Mouse (Mus musculus): ENCODE measurements around the gene 1810030O07Rik. TPM values are rescaled to one million over a fixed set of nuclear protein-coding genes. Genes with fewer than 3 reads are reported as not detected.

The 1810030O07Rik gene
- total and polyA plus RNA-seq, 3 experiments, result 31.4 to 216 (median 32.3) TPM

DNA sequence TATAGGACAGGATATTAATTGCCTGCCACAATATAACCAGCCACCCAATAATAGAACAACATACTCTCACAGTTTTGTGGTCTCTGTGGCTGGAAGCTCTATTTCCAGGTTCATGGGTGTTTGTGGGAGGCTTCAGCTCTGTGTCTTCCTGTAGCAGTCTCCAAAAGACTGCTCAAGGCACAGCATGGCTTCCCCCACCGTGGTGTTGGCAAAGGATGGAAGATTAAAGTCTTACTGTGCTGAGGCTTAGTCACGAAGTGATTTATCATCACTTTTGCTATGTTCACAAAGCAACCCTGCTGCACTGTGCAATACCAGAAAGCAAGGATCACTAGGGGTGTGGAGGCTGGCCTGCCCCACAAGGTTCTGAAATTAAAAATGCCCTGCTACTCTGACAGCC, 19.6 kb downstream of the 1810030O07Rik start:
- Histone ChIP-seq H3K36me3 (ENCODE audit: control insufficient read depth in 1 of 2, insufficient read depth in 2 of 2, low read length in 2 of 2) (peaks cover 0 to 5% of the 10 kb centered on the region in 2 experiments; a peak in 2 of 4 replicates), H3K9ac (ENCODE audit: control insufficient read depth, low read depth, low read length, poor library complexity, severe bottlenecking) (no peak overlapping the region), H3K27me3 (ENCODE audit: control insufficient read depth in 1 of 2, insufficient read depth in 2 of 2, low read length in 2 of 2) (no peaks in the 10 kb centered on the region), H3K4me1 (ENCODE audit: control insufficient read depth in 1 of 2, insufficient read depth in 2 of 2, low read length in 2 of 2) (no peaks in the 10 kb centered on the region), H3K79me2 (ENCODE audit: control insufficient read depth, insufficient read depth, low read length, poor library complexity) (no peaks in the 10 kb centered on the region), H3K9me3 (replicated peaks; ENCODE audit: insufficient read depth, low read length) (no peaks in the 10 kb centered on the region), H3K27ac (ENCODE audit: control insufficient read depth, low read depth, low read length) (no peak overlapping the region), H3K4me3 (ENCODE audit: control insufficient read depth in 1 of 2, insufficient read depth in 1 of 2, low read depth in 2 of 2, low read length in 2 of 2) (no peak overlapping the region)
- TF ChIP-seq RAD21 (IDR thresholded peaks at IDR 0.05; ENCODE audit: low read depth, low read length), result no peak
- no peak for TF ChIP-seq RCOR1 (IDR thresholded peaks at IDR 0.05; ENCODE audit: low read depth, low read length)
- no peak for TF ChIP-seq TBP (IDR thresholded peaks at IDR 0.05; ENCODE audit: low read depth, low read length)
- no peak for TF ChIP-seq SIN3A (IDR thresholded peaks at IDR 0.05; ENCODE audit: low read length)
- no peak for TF ChIP-seq MAFK (IDR thresholded peaks at IDR 0.05; ENCODE audit: borderline replicate concordance, low read depth, low read length)
- TF ChIP-seq ETS1 (IDR thresholded peaks at IDR 0.05; ENCODE audit: low read depth, low read length), result no peak
- no peak for TF ChIP-seq MYB (IDR thresholded peaks at IDR 0.05; ENCODE audit: low read depth, low read length)
- no peak for TF ChIP-seq KAT2A (conservative IDR thresholded peaks at IDR 0.05; ENCODE audit: low read depth, low read length)
- TF ChIP-seq CHD2 (IDR thresholded peaks at IDR 0.05; ENCODE audit: low read length), result no peak
- no peak for TF ChIP-seq USF2 (IDR thresholded peaks at IDR 0.05; ENCODE audit: borderline replicate concordance in 1 of 2, insufficient read depth in 1 of 2, low read depth in 1 of 2, low read length in 2 of 2)
- no peak for TF ChIP-seq POLR2AphosphoS5 (IDR thresholded peaks at IDR 0.05; ENCODE audit: borderline replicate concordance, low read depth, low read length)
- no peak for TF ChIP-seq ELF1 (IDR thresholded peaks at IDR 0.05; ENCODE audit: low read depth, low read length)
- DNase-seq (ENCODE audit: low read depth, low spot score), result no peak

- DNase-seq (ENCODE audit: low read depth, low spot score), result no peak
- Histone ChIP-seq H3K27me3 (ENCODE audit: control insufficient read depth in 1 of 2, insufficient read depth in 2 of 2, low read length in 2 of 2) (no peaks in the 10 kb centered on the region), H3K79me2 (ENCODE audit: control insufficient read depth, insufficient read depth, low read length, poor library complexity) (no peaks in the 10 kb centered on the region), H3K27ac (ENCODE audit: control insufficient read depth, low read depth, low read length) (no peak overlapping the region), H3K4me1 (ENCODE audit: control insufficient read depth in 1 of 2, insufficient read depth in 2 of 2, low read length in 2 of 2) (no peaks in the 10 kb centered on the region), H3K9me3 (replicated peaks; ENCODE audit: insufficient read depth, low read length) (no peaks in the 10 kb centered on the region), H3K4me3 (ENCODE audit: control insufficient read depth in 1 of 2, insufficient read depth in 1 of 2, low read depth in 2 of 2, low read length in 2 of 2) (no peak overlapping the region), H3K36me3 (ENCODE audit: control insufficient read depth in 1 of 2, insufficient read depth in 2 of 2, low read length in 2 of 2) (peaks cover 0 to 4% of the 10 kb centered on the region in 2 experiments; a peak in 2 of 4 replicates), H3K9ac (ENCODE audit: control insufficient read depth, low read depth, low read length, poor library complexity, severe bottlenecking) (no peak overlapping the region)
- no peak for TF ChIP-seq ZMIZ1 (IDR thresholded peaks at IDR 0.05; ENCODE audit: low read depth, low read length)
- TF ChIP-seq TAL1 (IDR thresholded peaks at IDR 0.05; ENCODE audit: low read length), result no peak
- no peak for TF ChIP-seq CTCF (IDR thresholded peaks at IDR 0.05 in 2 of 3, conservative IDR thresholded peaks at IDR 0.05 in 1 of 3; ENCODE audit: control insufficient read depth in 1 of 3, insufficient read depth in 1 of 3, low read depth in 2 of 3, low read length in 3 of 3, poor library complexity in 1 of 3, severe bottlenecking in 1 of 3)
- TF ChIP-seq USF2 (IDR thresholded peaks at IDR 0.05; ENCODE audit: borderline replicate concordance in 1 of 2, insufficient read depth in 1 of 2, low read depth in 1 of 2, low read length in 2 of 2), result no peak
- TF ChIP-seq BHLHE40 (IDR thresholded peaks at IDR 0.05; ENCODE audit: borderline replicate concordance, low read depth, low read length), result no peak
These were observed 21.6 kb downstream of the 1810030O07Rik start for GRCm38 (mm10) chrX:12651906-12652305.

Data from MEL (cell line).